Mouse (Mus musculus) neural tube, embryonic 11.5 days (tissue): ENCODE results near the gene Nrsn2. TPM values are rescaled to one million over a fixed set of nuclear protein-coding genes. Genes with fewer than 3 reads are reported as not detected.

ENCODE experiments used
- ATAC-seq: fragments of 200-750 bp; cut with Nextera tagmentation; 2 replicates; pipeline ENCODE4 v1.8.0; 2017; ENCODE audit warnings: moderate number of reproducible peaks, mild to moderate bottlenecking, moderate TSS enrichment, moderate library complexity; ENCODE audit not compliant: insufficient read depth, low FRiP score, low TSS enrichment
- DNase-seq: peaks from one replicate; pipeline ENCODE4 v3.0.0-alpha.2; 2015; ENCODE audit warnings: low spot score
- H3K27ac ChIP-seq: fragments of 300-500 bp; sonication (generic); 2 replicates; pipeline ENCODE4 v1.5.1; 2014; ENCODE audit warnings: low read depth, mild to moderate bottlenecking, low read length
- H3K27me3 ChIP-seq: fragments of 300-500 bp; sonication (generic); 2 replicates; pipeline ENCODE4 v1.6.1; 2014; ENCODE audit warnings: mild to moderate bottlenecking, low read length, mixed read lengths; ENCODE audit not compliant: control insufficient read depth, insufficient read depth
- H3K36me3 ChIP-seq: fragments of 300-500 bp; sonication (generic); 2 replicates; pipeline ENCODE4 v1.6.1; 2014; ENCODE audit warnings: mild to moderate bottlenecking, low read length, moderate library complexity, mixed read lengths; ENCODE audit not compliant: control insufficient read depth, insufficient read depth
- H3K4me1 ChIP-seq: fragments of 300-500 bp; sonication (generic); 2 replicates; pipeline ENCODE4 v1.6.1; 2014; ENCODE audit warnings: low read length, mixed read lengths; ENCODE audit not compliant: control insufficient read depth, insufficient read depth
- H3K4me2 ChIP-seq: fragments of 300-500 bp; sonication (generic); 2 replicates; pipeline ENCODE4 v1.6.1; 2014; ENCODE audit warnings: low read depth, mild to moderate bottlenecking, moderate library complexity
- H3K4me3 ChIP-seq: fragments of 300-500 bp; sonication (generic); 2 replicates; pipeline ENCODE4 v1.5.1; 2014; ENCODE audit warnings: low read depth, low read length
- H3K9ac ChIP-seq: fragments of 300-500 bp; sonication (generic); 2 replicates; pipeline ENCODE4 v1.6.1; 2014; ENCODE audit warnings: mild to moderate bottlenecking, low read length
- H3K9me3 ChIP-seq: fragments of 300-500 bp; sonication (generic); 2 replicates; pipeline ENCODE4 v1.6.1; 2016; ENCODE audit warnings: low read length; ENCODE audit not compliant: control insufficient read depth
- WGBS: fragments of 180-500 bp; shearing (Covaris S2); extraction: QIAGEN DNeasy Blood & Tissue Kit; methylation state at CpG from one replicate; pipeline ENCODE4 v1.1.7; 2014; 5-methylcytosine and 5-hydroxymethylcytosine counted together
- polyA plus RNA-seq: library from polyadenylated mRNA; unstranded; fragments of >200 nt; fragmentation: Nextera tagmentation; extraction: Ambion mirVana; gene quantifications from 2 replicates; pipeline ENCODE4 v1.2.1, GENCODE M21; 2014

The Nrsn2 gene
- 7.6 TPM in 2 replicates for polyA plus RNA-seq

GRCm38 (mm10) chr2:152376345-152376741 is at the start of gene Nrsn2:
Nrsn2 (minus strand) TSS chr2:152376638.
- Histone ChIP-seq H3K36me3 (no peaks in the 10 kb centered on the region), H3K9ac (peak within 1 kb of the TSS; percentile 43; the same call in 1 of the 2 replicates), H3K27ac (peak within 1 kb of the TSS; percentile 57), H3K9me3 (no peaks in the 10 kb centered on the region), H3K27me3 (no peaks in the 10 kb centered on the region; the same call in 1 of the 2 replicates), H3K4me3 (no peak within 1 kb of the TSS), H3K4me1 (peaks cover 5% of the 10 kb centered on the region), H3K4me2 (peak within 1 kb of the TSS; percentile 40)
- under 1% methylated on average over 16 of the region's 16 CpGs for WGBS
- DNase-seq (peak; percentile 45), ATAC-seq (peak; percentile 60)

- Histone ChIP-seq H3K9ac (no peak overlapping the region; the same call in 1 of the 2 replicates), H3K27ac (no peak overlapping the region), H3K4me3 (peak overlapping the region; percentile 81; the same call in 1 of the 2 replicates), H3K9me3 (0 out of 2 replicates have a peak, but pooled peaks cover 3% of the 10 kb centered on the region), H3K27me3 (no peaks in the 10 kb centered on the region), H3K4me2 (no peak overlapping the region), H3K36me3 (no peaks in the 10 kb centered on the region), H3K4me1 (peaks cover 15% of the 10 kb centered on the region)
- DNase-seq (no peak), ATAC-seq (no peak)
- WGBS, result 98% methylated on average over 3 of the region's 3 CpGs
Observed at GRCm38 (mm10) chr2:152415786-152416185, 39.3 kb upstream of the Nrsn2 start.

- no peaks in the 10 kb centered on the region for H3K36me3 ChIP-seq
Observed at GRCm38 (mm10) chr2:152415287-152415686, 38.8 kb upstream of the Nrsn2 start, which contains the start of gene 6820408C15Rik. 6820408C15Rik (plus strand) TSS chr2:152415587.

GRCm38 (mm10) chr2:152414591-152415165 is 38.2 kb upstream of the Nrsn2 start, which contains the start of gene Zcchc3:
Zcchc3 (minus strand) TSS chr2:152415027.
- Histone ChIP-seq H3K9me3 (0 out of 2 replicates have a peak, but pooled peaks cover 3% of the 10 kb centered on the region), H3K36me3 (no peaks in the 10 kb centered on the region), H3K4me3 (peak within 1 kb of the TSS; percentile 81), H3K4me1 (peaks cover 25% of the 10 kb centered on the region), H3K4me2 (peak within 1 kb of the TSS; percentile 92), H3K27ac (peak within 1 kb of the TSS; percentile 90), H3K27me3 (no peaks in the 10 kb centered on the region), H3K9ac (peak within 1 kb of the TSS; percentile 99)
- WGBS, result under 1% methylated on average over 61 of the region's 65 CpGs
- DNase-seq, result peak; percentile 95
- peak; percentile 71 for ATAC-seq

More at GRCm38 (mm10) chr2:152415287-152415686, 38.8 kb upstream of the Nrsn2 start, which contains the start of gene 6820408C15Rik:
- H3K27ac ChIP-seq, result peak within 1 kb of the TSS; percentile 90
- peak within 1 kb of the TSS; percentile 81 for H3K4me3 ChIP-seq
- ATAC-seq (no peak), DNase-seq (no peak)
- H3K9ac ChIP-seq, result peak within 1 kb of the TSS; percentile 99
- H3K4me1 ChIP-seq, result peaks cover 20% of the 10 kb centered on the region
- H3K9me3 ChIP-seq, result 0 out of 2 replicates have a peak, but pooled peaks cover 3% of the 10 kb centered on the region
- 29% methylated on average over 4 of the region's 4 CpGs for WGBS
- no peaks in the 10 kb centered on the region for H3K27me3 ChIP-seq
- peak within 1 kb of the TSS; percentile 92 for H3K4me2 ChIP-seq

- H3K9me3 ChIP-seq, result 0 out of 2 replicates have a peak, but pooled peaks cover 3% of the 10 kb centered on the region
- H3K4me3 ChIP-seq, result peak overlapping the region; percentile 81
- peak overlapping the region; percentile 92 for H3K4me2 ChIP-seq
- DNase-seq, result peak; percentile 57
- under 1% methylated on average over 86 of the region's 86 CpGs for WGBS
- H3K27ac ChIP-seq, result peak overlapping the region; percentile 90
- ATAC-seq, result peak; percentile 39
- peaks cover 25% of the 10 kb centered on the region for H3K4me1 ChIP-seq
- no peaks in the 10 kb centered on the region for H3K27me3 ChIP-seq
- H3K36me3 ChIP-seq, result no peaks in the 10 kb centered on the region
- H3K9ac ChIP-seq, result peak overlapping the region; percentile 99
Observed at GRCm38 (mm10) chr2:152413765-152414584, 37.5 kb upstream of the Nrsn2 start.

GRCm38 (mm10) chr2:152413158-152413764 is 36.8 kb upstream of the Nrsn2 start:
- Histone ChIP-seq H3K36me3 (no peaks in the 10 kb centered on the region), H3K9ac (peak overlapping the region; percentile 99), H3K4me3 (peak overlapping the region; percentile 81), H3K4me1 (peaks cover 25% of the 10 kb centered on the region), H3K4me2 (peak overlapping the region; percentile 92), H3K27ac (peak overlapping the region; percentile 90; the same call in 1 of the 2 replicates), H3K9me3 (0 out of 2 replicates have a peak, but pooled peaks cover 3% of the 10 kb centered on the region), H3K27me3 (no peaks in the 10 kb centered on the region)
- DNase-seq, result peak; percentile 24
- no peak for ATAC-seq
- WGBS, result 1% methylated on average over 21 of the region's 21 CpGs

- 4% methylated on average over 15 of the region's 15 CpGs for whole genome bisulfite sequencing
- no peak for DNase-seq
- peaks cover 25% of the 10 kb centered on the region for H3K4me1 ChIP-seq
Observed at GRCm38 (mm10) chr2:152412526-152413157, 36.2 kb upstream of the Nrsn2 start.

GRCm38 (mm10) chr2:152411471-152411870 is 35.0 kb upstream of the Nrsn2 start:
- Histone ChIP-seq H3K9ac (peak overlapping the region; percentile 49), H3K4me3 (peak overlapping the region; percentile 81; the same call in 1 of the 2 replicates), H3K27me3 (no peaks in the 10 kb centered on the region), H3K36me3 (no peaks in the 10 kb centered on the region), H3K4me2 (peak overlapping the region; percentile 92), H3K27ac (peak overlapping the region; percentile 91), H3K9me3 (0 out of 2 replicates have a peak, but pooled peaks cover 3% of the 10 kb centered on the region), H3K4me1 (peaks cover 25% of the 10 kb centered on the region)
- DNase-seq (no peak), ATAC-seq (no peak)
- 2% methylated on average over 7 of the region's 7 CpGs for WGBS

More at GRCm38 (mm10) chr2:152412526-152413157, 36.2 kb upstream of the Nrsn2 start:
- Histone ChIP-seq H3K27ac (peak overlapping the region; percentile 91), H3K27me3 (no peaks in the 10 kb centered on the region), H3K9me3 (0 out of 2 replicates have a peak, but pooled peaks cover 3% of the 10 kb centered on the region), H3K4me2 (peak overlapping the region; percentile 92), H3K9ac (peak overlapping the region; percentile 99), H3K36me3 (no peaks in the 10 kb centered on the region), H3K4me3 (peak overlapping the region; percentile 81)
- no peak for ATAC-seq
